18 mouse cellular contexts compared by ENCODE assay signal in genomic region chr17:29137906-29138305, GRCm38 (mm10). TPM values are rescaled to one million over a fixed set of nuclear protein-coding genes. Genes with fewer than 3 reads are reported as not detected.
"Had no signal": no experiment of that assay in that cellular context is flagged by ENCODE, and none has a peak within 500 bp of the region (broad histone marks: within the 10 kb centered on the region; RNA-seq: fewer than 3 reads in every experiment).

No protein-coding gene starts in this region.

- H3K9ac ChIP-seq: liver, embryonic 14.5 days; lung, embryonic 15.5 days; midbrain, embryonic 12.5 days; neural tube, embryonic 12.5 days had no signal

- DNase-seq: lung, adult 2 months; lung, postnatal 14 days; lung, postnatal 36 days; midbrain, embryonic 14.5 days; right cerebral cortex, postnatal 14 days; spleen, adult 18-20 months; thymus, adult 18-20 months; thymus, postnatal 14 days; thymus, postnatal 36 days had no signal

- H3K9me3 ChIP-seq: lung, embryonic 15.5 days; megakaryocyte, embryonic 14.5 days; midbrain, embryonic 12.5 days; neural tube, embryonic 12.5 days had no signal

- H3K4me1 ChIP-seq: lung, embryonic 15.5 days; midbrain, embryonic 12.5 days; neural tube, embryonic 12.5 days had no signal

- H3K4me3 ChIP-seq: lung, embryonic 15.5 days; megakaryocyte, embryonic 14.5 days; midbrain, embryonic 12.5 days; neural tube, embryonic 12.5 days had no signal

- H3K36me3 ChIP-seq: lung, embryonic 15.5 days; midbrain, embryonic 12.5 days; neural tube, embryonic 12.5 days had no signal

- H3K27ac ChIP-seq: liver, embryonic 14.5 days; lung, embryonic 15.5 days; macrophage; midbrain, embryonic 12.5 days; neural tube, embryonic 12.5 days had no signal

- H3K4me2 ChIP-seq: lung, embryonic 15.5 days; midbrain, embryonic 12.5 days; neural tube, embryonic 12.5 days had no signal

- ATAC-seq: lung, postnatal 0 days; midbrain, embryonic 16.5 days had no signal

- H3K27me3 ChIP-seq: lung, embryonic 15.5 days; midbrain, embryonic 12.5 days; neural tube, embryonic 12.5 days had no signal

RNA-seq across cellular contexts. Expression of gene Rab44, which starts 24.0 kb away (rescaled TPM):
- polyA plus RNA-seq: neural tube, embryonic 14.5 days had no signal
